Mouse (Mus musculus) heart, adult 18-20 months (tissue): ENCODE results near the gene Rundc3a. TPM values are rescaled to one million over a fixed set of nuclear protein-coding genes. Genes with fewer than 3 reads are reported as not detected.

Experiments used
- DNase-seq, 2 experiments: peaks; one replicate each; pipeline ENCODE4 v3.0.0; 2021 to 2022; ENCODE audit warnings: mixed read lengths in 1 of 2
- total RNA-seq, 2 experiments: library from RNA; stranded (reverse); gene quantifications; 2 replicates each; pipeline ENCODE4 v1.2.3; 2021

The Rundc3a gene
- total RNA-seq, 2 experiments from 2014 or later, result 0.64 TPM; not detected in 1

DNA sequence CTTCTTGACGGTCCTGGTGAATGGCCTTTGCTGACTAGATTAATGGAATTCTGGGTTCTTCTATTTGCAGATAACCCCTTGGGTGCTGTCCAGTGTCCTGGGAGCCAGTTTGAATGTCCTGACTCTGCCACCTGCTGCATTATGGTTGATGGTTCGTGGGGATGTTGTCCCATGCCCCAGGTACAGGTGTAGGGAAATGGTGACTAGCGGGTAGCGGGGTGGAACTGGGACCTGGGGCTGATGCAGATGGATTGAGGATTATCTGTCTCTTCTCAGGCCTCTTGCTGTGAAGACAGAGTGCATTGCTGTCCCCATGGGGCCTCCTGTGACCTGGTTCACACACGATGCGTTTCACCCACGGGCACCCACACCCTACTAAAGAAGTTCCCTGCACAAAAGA, 40.7 kb downstream of the Rundc3a start:
- DNase-seq, result peak in 1 of 2 experiments; percentile 23

GRCm38 (mm10) chr11:102434406-102434805, 41.2 kb downstream of the Rundc3a start:
- DNase-seq, result peak; percentile 85 to 93

DNA sequence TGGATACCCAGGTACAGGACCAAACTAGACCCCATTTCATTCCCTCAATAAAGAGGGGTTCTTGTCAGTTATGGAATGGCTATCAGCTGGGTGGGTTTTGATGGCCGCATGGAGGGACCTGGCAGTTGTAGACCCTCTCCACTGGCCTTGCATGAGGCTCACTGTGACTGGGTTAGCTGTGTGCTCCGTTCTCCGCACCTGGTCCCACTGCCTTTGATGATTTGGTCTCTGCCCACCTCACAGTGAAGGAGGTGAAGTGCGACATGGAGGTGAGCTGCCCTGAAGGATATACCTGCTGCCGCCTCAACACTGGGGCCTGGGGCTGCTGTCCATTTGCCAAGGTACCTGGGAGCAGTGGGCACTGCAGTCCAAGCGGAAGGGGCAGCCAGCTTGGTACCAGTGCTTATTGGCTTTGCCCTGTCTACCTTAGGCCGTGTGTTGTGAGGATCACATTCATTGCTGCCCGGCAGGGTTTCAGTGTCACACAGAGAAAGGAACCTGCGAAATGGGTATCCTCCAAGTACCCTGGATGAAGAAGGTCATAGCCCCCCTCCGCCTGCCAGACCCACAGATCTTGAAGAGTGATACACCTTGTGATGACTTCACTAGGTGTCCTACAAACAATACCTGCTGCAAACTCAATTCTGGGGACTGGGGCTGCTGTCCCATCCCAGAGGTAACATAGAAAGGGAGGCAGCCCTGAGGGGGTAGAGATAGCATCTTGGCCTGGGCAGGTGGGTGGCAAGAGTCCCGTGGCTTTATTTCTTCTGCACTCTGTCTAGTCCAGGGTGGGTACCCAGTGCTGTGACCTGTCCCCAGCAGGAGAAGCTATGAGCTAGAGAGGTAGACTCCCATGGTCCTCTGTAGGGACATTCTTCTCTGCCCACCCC, 41.9 kb downstream of the Rundc3a start:
- DNase-seq, result no peak

- peak; percentile 57 to 59 for DNase-seq
Observed at GRCm38 (mm10) chr11:102435754-102436470, 42.7 kb downstream of the Rundc3a start.

GRCm38 (mm10) chr11:102436471-102436790, 43.2 kb downstream of the Rundc3a start:
- DNase-seq, result no peak

DNA sequence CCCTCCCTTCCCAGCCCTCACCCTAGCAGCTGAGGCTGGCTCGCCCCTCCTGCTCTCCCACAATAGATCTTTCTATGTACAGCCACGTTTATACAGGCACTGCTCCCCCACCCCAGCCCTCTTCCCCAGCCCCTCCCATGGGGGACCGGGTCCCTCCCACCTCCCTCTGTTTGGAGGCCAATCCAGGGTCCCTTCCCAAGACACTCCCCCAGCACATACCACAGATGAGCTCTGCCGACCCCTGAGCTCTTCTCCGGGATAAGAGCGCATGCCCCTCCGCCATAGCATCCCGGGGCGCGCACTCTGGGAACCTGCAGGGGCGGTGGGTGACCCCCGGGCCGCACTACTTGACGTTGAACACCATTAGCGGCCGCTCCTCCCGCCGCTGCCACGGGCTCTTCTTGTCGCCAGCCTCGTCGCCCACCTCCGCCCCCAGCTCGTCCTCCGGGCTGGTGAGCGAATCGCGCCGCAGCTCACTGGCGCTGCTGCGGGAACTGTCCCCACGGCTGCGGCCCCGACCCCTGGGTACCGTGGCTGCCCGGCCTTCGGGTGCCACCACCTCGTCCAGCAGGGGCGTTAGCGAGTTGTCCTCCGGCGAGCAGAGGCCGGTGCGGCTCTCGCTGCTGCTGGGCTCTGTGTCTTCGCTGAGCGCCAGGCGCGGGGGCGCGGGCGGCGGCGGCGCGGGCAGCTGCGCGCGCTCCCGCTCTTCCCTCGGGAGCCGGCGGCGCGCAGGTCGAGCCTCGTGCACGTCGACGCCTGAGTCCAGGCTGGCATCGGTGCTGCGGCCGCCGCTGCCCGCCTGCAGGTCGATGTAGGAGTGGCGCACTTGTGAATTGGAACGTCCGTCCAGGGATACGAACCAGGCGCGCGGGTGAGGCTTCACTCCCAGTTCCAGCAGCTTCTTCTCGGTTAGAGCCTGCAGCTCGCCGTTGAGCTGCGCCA, 44.2 kb downstream of the Rundc3a start:
- peak; percentile 54 to 57 for DNase-seq

DNA sequence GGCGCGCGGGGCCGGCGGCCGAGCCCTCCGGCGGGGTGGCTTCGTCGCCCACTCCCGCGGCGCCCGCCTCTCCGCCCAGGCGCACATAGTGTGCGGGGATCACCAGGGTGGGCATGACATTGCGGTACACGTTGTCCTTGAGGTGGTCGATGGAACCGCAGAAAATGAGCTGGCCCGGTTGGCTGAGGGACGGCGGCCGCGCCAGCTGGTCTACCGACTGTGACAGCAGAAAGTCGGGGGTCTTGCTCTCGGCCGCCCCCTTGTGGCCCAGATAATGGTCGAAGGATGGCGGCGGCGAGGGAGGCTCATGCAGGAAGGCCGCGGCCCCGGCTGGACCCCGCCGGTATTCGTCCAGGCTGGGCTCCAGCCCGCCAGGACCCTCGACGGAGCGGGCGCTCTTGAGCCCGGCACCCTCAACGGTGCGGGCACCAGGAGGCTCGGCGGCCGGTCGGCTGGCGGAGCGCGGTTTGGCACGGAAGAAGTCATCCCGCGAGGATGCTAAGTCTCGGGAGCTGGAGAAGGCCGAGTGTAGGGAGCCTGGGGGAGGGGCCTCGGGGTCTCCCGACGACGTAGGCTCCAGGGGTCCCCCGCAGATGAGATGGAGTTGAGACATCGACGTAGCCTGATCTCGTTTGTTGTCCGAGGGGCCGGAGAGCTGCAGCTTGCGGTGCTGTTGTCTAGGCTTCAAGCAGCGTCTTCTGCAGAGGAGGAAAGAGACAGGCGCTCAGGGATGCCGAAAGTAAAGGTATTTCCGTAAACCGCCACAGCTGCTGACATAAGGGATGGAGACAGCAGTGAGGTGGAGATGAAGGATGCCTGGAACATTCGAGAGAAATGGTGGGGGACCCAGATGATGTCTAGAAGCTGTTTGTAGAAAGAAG, 45.2 kb downstream of the Rundc3a start:
- DNase-seq, result peak; percentile 68 to 85

DNA sequence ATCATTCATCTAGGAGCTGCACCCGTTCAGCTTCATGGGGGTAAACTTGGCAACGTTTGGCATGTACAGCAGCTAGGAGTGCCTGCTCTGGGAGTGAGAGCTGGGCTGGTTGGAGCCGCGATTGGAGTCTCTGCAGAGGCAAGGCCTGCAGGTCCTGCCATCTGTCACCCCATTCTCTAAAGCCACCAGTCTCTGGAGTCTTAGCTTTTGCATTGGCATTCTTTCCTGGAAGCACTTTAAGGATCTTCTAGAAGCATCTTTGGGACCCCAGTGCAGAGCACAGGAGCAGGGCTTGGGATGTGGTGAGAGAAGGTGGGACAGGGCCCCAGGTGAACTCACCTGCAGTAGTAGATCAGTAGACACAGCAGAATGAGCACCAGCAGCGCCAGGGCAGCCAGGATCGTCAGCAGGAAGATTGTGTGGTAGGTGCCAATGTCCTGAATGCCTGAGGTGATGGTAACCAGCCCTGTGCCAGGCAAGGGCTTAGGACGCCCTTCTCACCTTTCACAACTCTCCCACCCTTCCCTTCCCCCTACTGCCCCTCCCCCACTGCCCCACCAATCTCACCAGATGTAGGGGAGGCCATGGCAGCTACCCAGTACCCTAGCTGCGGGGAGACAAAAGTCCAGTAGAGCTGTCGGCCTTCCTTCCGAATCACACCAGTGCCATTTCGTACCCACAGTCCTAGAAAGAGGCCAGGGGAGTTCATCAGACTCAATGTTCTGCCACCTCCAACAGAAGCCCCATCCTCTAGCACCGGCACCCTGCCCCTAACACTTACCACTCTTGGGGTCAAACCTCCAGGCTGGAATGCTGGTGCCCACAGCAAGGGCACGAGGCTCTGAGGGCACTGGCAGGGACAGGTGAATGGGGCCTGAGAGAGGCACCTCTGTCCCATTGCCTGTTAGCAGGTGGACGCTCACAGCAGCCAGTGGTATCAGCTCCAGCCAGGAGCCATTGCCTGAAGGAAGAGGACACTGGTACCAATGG, 46.2 kb downstream of the Rundc3a start:
- no peak for DNase-seq

- DNase-seq, result no peak
Observed at GRCm38 (mm10) chr11:102440255-102440654, 47.1 kb downstream of the Rundc3a start.

DNA sequence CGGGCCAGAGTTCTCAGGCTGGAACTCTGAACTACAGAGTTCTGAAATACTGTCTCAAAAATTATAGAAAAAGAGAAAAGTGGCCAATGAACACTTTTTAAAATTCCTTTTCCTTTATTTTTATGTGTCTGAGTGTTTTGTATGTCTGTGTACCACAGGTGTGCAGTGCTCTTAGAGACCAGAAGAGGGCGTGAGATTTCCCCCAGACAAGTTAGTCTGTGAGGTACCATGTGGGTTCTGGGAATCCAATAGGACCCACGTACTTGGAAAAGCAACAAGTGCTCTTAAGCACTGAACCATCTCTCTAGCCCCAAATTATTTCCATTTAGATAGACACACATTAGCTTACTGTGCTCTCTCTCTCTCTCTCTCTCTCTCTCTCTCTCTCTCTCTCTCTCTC, 48.2 kb downstream of the Rundc3a start:
- no peak for DNase-seq

DNA sequence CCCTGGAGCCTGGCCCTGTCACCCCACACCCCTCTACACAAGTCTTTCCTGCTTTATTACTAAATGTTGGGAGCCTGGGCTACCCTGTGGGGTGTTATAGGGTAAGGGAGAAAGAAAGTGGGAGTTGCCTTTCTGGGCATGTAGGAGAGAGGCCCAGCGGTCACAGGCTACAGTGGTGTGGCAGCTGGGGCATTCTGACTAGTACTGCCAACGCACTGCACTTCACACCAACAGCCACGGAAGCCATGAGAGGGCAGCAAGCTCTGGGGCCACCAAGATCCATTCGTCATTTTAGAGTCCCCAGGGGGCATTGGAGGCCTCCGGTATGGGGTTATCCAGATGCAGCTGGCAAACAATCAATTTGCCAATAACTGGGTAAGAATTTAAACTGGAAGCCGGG, 48.9 kb downstream of the Rundc3a start:
- DNase-seq, result no peak

GRCm38 (mm10) chr11:102443740-102444139, 50.5 kb downstream of the Rundc3a start:
- no peak for DNase-seq

- no peak for DNase-seq
Observed at GRCm38 (mm10) chr11:102444321-102444720, 51.1 kb downstream of the Rundc3a start.

- no peak for DNase-seq
Observed at GRCm38 (mm10) chr11:102444781-102445180, 51.6 kb downstream of the Rundc3a start.

- peak; percentile 57 to 70 for DNase-seq
Observed at GRCm38 (mm10) chr11:102445264-102445890, 52.2 kb downstream of the Rundc3a start.

DNA sequence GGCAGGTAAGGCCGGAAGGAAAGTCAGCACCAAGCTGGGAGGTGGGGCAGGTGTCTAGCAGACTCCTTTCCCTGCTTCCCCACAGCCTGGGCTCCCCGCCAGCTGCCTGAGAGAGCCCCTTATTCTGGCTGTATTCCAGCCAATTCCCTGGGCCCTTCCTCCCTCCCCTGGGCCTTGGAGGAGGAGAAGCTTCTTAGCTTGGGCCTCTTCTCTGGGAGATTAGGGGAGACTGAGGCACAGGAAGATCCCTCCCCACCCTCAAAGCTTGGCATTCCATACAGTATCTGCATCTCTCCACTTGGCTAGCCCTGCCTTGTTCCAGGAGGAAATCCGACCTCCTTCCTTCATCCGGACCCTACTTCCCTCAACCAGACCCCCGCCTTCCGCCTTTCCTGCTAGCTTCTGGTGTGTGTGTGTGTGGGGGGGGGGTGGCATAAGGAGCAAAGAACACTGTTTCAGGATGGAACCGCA, 52.7 kb downstream of the Rundc3a start:
- DNase-seq, result peak; percentile 49 to 58

DNA sequence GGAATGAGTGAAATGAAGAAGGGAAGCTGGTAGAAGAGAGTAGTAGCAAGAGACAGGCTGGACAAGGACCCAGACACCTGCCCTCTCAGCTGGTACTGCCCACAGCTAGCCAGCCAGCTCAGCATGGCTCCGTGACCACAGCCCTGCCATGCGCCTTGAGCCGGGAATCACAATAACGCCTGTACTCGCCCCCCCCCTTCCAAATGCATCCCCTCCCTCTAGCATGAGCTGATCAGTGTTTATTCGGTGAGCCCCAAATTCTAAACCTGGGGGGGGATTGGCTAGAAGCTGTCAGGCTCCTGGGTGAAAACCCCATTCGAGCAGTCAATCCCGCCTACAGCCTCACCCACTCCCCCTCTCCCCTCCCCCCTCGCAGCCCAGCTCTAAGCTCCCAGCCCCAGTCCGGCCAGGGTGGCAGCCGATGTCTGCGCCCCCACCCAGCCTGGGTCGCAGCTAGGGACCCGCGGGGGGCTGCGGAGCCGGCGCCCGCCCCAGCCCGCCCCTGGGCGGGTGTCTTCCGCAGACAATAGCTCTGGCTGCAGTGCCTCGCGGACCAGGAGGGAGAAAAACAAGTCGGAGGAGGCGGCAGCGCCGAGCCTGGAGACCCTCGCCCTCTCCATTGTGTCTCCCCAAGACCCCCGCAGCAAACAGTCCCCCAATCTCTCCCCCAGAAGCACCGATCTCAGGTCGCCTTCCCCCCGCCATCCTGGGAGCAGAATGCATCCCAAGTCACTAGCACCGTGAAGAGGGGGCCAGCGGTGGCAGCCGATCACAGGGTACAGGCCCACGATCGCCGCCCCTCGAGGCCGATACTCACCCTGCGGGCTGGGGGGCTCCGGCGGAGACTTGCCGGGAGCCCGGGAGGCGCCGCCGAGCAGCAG, 53.6 kb downstream of the Rundc3a start:
- DNase-seq, result peak in 1 of 2 experiments; percentile 39

DNA sequence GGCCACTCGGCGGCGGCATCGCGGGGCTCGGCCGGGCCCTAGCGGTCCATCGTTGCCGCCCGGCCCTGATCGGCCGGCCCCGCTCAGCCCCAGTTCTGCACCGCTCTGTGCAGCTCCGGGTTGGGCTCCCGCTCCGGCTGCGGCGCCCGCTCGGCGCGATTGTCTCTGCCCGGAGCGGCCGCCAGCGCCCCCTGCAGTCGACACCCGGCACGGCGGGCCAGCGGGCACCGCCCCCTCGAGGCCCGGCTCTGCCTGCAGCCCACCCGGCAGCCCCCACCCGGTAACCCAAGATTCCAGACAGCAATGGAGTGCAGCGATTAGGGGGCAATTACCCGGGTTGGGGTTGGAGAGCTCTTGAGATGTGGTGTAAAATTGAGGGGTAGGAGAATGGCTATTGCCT, 54.3 kb downstream of the Rundc3a start, which contains the start of gene Fam171a2:
Gene Fam171a2, minus strand, starts transcription at position 186 of the 400 bp plus-strand sequence.
- DNase-seq, result peak; percentile 69 to 81
